Mouse (Mus musculus): ENCODE results near the gene Cwc25. TPM values are rescaled to one million over a fixed set of nuclear protein-coding genes. Genes with fewer than 3 reads are reported as not detected.

The Cwc25 gene
- total RNA-seq, 2 experiments from 2014 or later: 5.5 to 5.7 TPM

- DNase-seq: peak; percentile 84 to 95
- intact Hi-C loops (cut with DNase I): loop anchor here (5.0 kb wide), 1 partner anchor 40 kb away; the partner anchor contains the start of gene Pip4k2b
Observed at GRCm38 (mm10) chr11:97702393-97702745, 64.0 kb downstream of the Cwc25 start.

GRCm38 (mm10) chr11:97701581-97702392, 64.6 kb downstream of the Cwc25 start:
- no peak for DNase-seq
- intact Hi-C loops (cut with DNase I): loop anchor here (5.0 kb wide), 1 partner anchor 41 kb away; the partner anchor contains the start of gene Pip4k2b

GRCm38 (mm10) chr11:97700746-97701580, 65.4 kb downstream of the Cwc25 start:
- intact Hi-C loops (cut with DNase I): loop anchor here (5.0 kb wide), 1 partner anchor 41 kb away; the partner anchor contains the start of gene Pip4k2b

GRCm38 (mm10) chr11:97700003-97700745, 66.2 kb downstream of the Cwc25 start, which contains the start of gene Pcgf2:
Gene Pcgf2, minus strand, starts transcription at chr11:97700497.
- intact Hi-C loops (cut with DNase I): loop anchor here (5.0 kb wide), 1 partner anchor 42 kb away; the partner anchor contains the start of gene Pip4k2b
- peak; percentile 67 to 76 for DNase-seq

More at GRCm38 (mm10) chr11:97700746-97701580, 65.4 kb downstream of the Cwc25 start:
- DNase-seq: no peak

GRCm38 (mm10) chr11:97699626-97700002, 66.7 kb downstream of the Cwc25 start:
- intact Hi-C loops (cut with DNase I): loop anchor here (5.0 kb wide), 1 partner anchor 43 kb away; the partner anchor contains the start of gene Pip4k2b
- peak; percentile 69 to 78 for DNase-seq

- DNase-seq: peak in 1 of 2 experiments; percentile 65
- intact Hi-C loops (cut with DNase I): no loop called here
Observed at GRCm38 (mm10) chr11:97698741-97699611, 67.4 kb downstream of the Cwc25 start.

- intact Hi-C loops (cut with DNase I): no loop called here
Observed at GRCm38 (mm10) chr11:97697891-97698529, 68.3 kb downstream of the Cwc25 start.

GRCm38 (mm10) chr11:97697199-97697890, 69.0 kb downstream of the Cwc25 start:
- DNase-seq: no peak
- intact Hi-C loops (cut with DNase I): no loop called here

More at GRCm38 (mm10) chr11:97697891-97698529, 68.3 kb downstream of the Cwc25 start:
- DNase-seq: no peak

GRCm38 (mm10) chr11:97696669-97697068, 69.7 kb downstream of the Cwc25 start:
- DNase-seq: no peak
- intact Hi-C loops (cut with DNase I): no loop called here

- DNase-seq: no peak
- intact Hi-C loops (cut with DNase I): no loop called here
Observed at GRCm38 (mm10) chr11:97695712-97696401, 70.5 kb downstream of the Cwc25 start.

Small RNA genes lying within 50 kb of the gene (microRNA-seq; reads per million reads assigned to microRNA genes)
- gene Mir8102: 0 to 0.36 reads per million in 2 experiments

Other genes starting within 250 kb of the Cwc25 start
- under 1 TPM; 0.59 to 0.72 TPM for gene Srcin1, start 190.4 kb downstream of the Cwc25 start, total RNA-seq (2021)
- gene Epop, start 136.9 kb downstream of the Cwc25 start, total RNA-seq (2021): 1 to 10 TPM in 1 of 2 experiments, under 1 TPM in 1; 0.91 to 1.2 TPM
- gene Mllt6, start 103.1 kb downstream of the Cwc25 start, total RNA-seq (2021): 10 to 100 TPM; 40.7 to 46.4 TPM
- 100 to 1,000 TPM; 103 to 108 TPM for gene Cisd3, start 80.7 kb downstream of the Cwc25 start, total RNA-seq (2021)
- 1 to 10 TPM; 2.1 to 2.3 TPM for gene Pcgf2, start 66.1 kb downstream of the Cwc25 start, total RNA-seq (2021)
- gene Psmb3, start 63.2 kb downstream of the Cwc25 start, total RNA-seq (2021): 100 to 1,000 TPM; 124 to 129 TPM
- 10 to 100 TPM; 44.0 to 47.0 TPM for gene Pip4k2b, start 21.9 kb downstream of the Cwc25 start, total RNA-seq (2021)
- gene 1700001P01Rik, start 9.4 kb upstream of the Cwc25 start, total RNA-seq (2021): not detected
- 100 to 1,000 TPM; 349 to 430 TPM for gene Rpl23, start 15.9 kb upstream of the Cwc25 start, total RNA-seq (2021)
- gene Lasp1, start 32.4 kb upstream of the Cwc25 start, total RNA-seq (2021): 10 to 100 TPM; 14.2 to 15.4 TPM
- gene B230217C12Rik, start 74.2 kb upstream of the Cwc25 start, total RNA-seq (2021): under 1 TPM; 0.31 to 0.64 TPM
- gene Fbxo47, start 117.6 kb upstream of the Cwc25 start, total RNA-seq (2021): not detected
- gene Plxdc1, start 219.9 kb upstream of the Cwc25 start, total RNA-seq (2021): 1 to 10 TPM; 2.8 to 3.7 TPM
- under 1 TPM; 0.32 to 0.79 TPM for gene Arl5c, start 229.6 kb upstream of the Cwc25 start, total RNA-seq (2021)